2 mouse cellular contexts compared by ENCODE assay signal in the genomic region with DNA sequence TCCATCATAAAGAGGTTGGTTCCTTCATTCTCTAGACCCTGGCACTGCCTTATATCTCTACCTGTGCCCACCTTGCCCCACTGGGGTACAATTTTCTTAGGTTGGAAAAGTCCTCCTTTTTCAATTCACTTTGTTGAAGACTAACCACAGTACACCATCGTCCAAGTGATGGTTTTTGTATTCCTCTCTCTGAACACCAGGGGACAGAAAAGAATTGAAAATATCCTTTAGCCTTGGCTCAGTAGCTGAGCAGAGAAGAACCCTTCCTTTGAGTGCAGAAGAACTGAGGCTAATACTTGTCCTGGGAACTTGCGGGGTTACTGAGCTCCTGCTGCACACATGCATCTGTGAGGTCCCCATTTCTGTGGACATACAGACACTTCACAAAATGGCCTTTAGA.
TF ChIP-seq lines count a peak whose summit lies in the region.

No protein-coding gene starts in this region.

TF ChIP-seq in CH12.LX, 34 proteins besides CTCF, POLR2A, EP300 and RAD21:
- TF ChIP-seq JUND (conservative IDR thresholded peaks at IDR 0.05; ENCODE audit: low read depth, low read length) = no peak
- TF ChIP-seq POLR2AphosphoS2 (IDR thresholded peaks at IDR 0.05; ENCODE audit: low read depth, low read length) = no peak
- no peak for TF ChIP-seq MYC (IDR thresholded peaks at IDR 0.05; ENCODE audit: low read depth, low read length)
- no peak for TF ChIP-seq BHLHE40 (IDR thresholded peaks at IDR 0.05; ENCODE audit: low read depth, low read length)

TF ChIP-seq in MEL, 35 proteins besides CTCF, POLR2A, EP300 and RAD21:
- no peak for TF ChIP-seq POLR2AphosphoS5 (IDR thresholded peaks at IDR 0.05; ENCODE audit: borderline replicate concordance, low read depth, low read length)
- no peak for TF ChIP-seq MYB (IDR thresholded peaks at IDR 0.05; ENCODE audit: low read depth, low read length)
- TF ChIP-seq POLR2AphosphoS2 (IDR thresholded peaks at IDR 0.05; ENCODE audit: low read length) = no peak
- TF ChIP-seq ZC3H11A (IDR thresholded peaks at IDR 0.05; ENCODE audit: low read depth, low read length) = 0 out of 2 replicates have a peak, but pooled peaks have one; percentile 9
- no peak for TF ChIP-seq NELFE (IDR thresholded peaks at IDR 0.05; ENCODE audit: low read depth, low read length)
- TF ChIP-seq TAL1 (IDR thresholded peaks at IDR 0.05; ENCODE audit: low read length) = no peak
- TF ChIP-seq SMC3 (IDR thresholded peaks at IDR 0.05; ENCODE audit: low read depth, low read length) = peak; percentile 39; the same call in 1 of the 2 replicates
- no peak for TF ChIP-seq USF1 (IDR thresholded peaks at IDR 0.05; ENCODE audit: low read depth, low read length)
- TF ChIP-seq MAFK (IDR thresholded peaks at IDR 0.05; ENCODE audit: borderline replicate concordance, low read depth, low read length) = no peak
- no peak for TF ChIP-seq MAZ (IDR thresholded peaks at IDR 0.05; ENCODE audit: low read depth, low read length)
